Comparison of ENCODE assay signal across 15 mouse cellular contexts in genomic region chr19:34726254-34726962, GRCm38 (mm10). TPM values are rescaled to one million over a fixed set of nuclear protein-coding genes. Genes with fewer than 3 reads are reported as not detected.
DNase-seq lines count a peak whose midpoint lies in the region; ATAC-seq and TF ChIP-seq lines count a peak whose summit lies in the region.
"Had no signal": no experiment of that assay in that cellular context is flagged by ENCODE, and none has a peak within 500 bp of the region (broad histone marks: within the 10 kb centered on the region; RNA-seq: fewer than 3 reads in every experiment).

No protein-coding gene starts in this region.

- TF ChIP-seq POLR2A in kidney, adult 2 months (IDR thresholded peaks at IDR 0.05; ENCODE audit: low read depth, low read length), result no peak
- no peak for TF ChIP-seq POLR2A in bone marrow macrophage, adult 2 months (IDR thresholded peaks at IDR 0.05; ENCODE audit: borderline replicate concordance, low read depth, low read length)

- no peaks in the 10 kb centered on the region for H3K9me3 ChIP-seq in midbrain, embryonic 14.5 days (ENCODE audit: control insufficient read depth, low read length)
- H3K9me3 ChIP-seq: embryonic facial prominence, embryonic 13.5 days had no signal

- ATAC-seq in midbrain, embryonic 14.5 days (ENCODE audit: low FRiP score, low TSS enrichment), result no peak
- ATAC-seq: forebrain, embryonic 14.5 days; Patski had no signal

- H3K36me3 ChIP-seq in kidney, adult 2 months (ENCODE audit: control insufficient read depth, insufficient read depth, low read length), result no peaks in the 10 kb centered on the region
- no peaks in the 10 kb centered on the region for H3K36me3 ChIP-seq in macrophage (ENCODE audit: inconsistent target)
- no peaks in the 10 kb centered on the region for H3K36me3 ChIP-seq in midbrain, embryonic 14.5 days (ENCODE audit: control insufficient read depth, insufficient read depth, low read length)
- H3K36me3 ChIP-seq: embryonic facial prominence, embryonic 13.5 days had no signal

- DNase-seq in kidney, adult 2 months, result peak; percentile 62
- no peak for DNase-seq in kidney, postnatal 10 days
- peak; percentile 58 for DNase-seq in 416B (ENCODE audit: low read depth)
- no peak for DNase-seq in adrenal gland, adult 8-10 months
- no peak for DNase-seq in layer of hippocampus, adult 8-10 months (ENCODE audit: low spot score in 2 of 2)
- DNase-seq in midbrain, embryonic 14.5 days, result no peak
- DNase-seq: adrenal gland, adult 2 months; cerebellum, postnatal 36 days; gastrocnemius, postnatal 10 days had no signal

- H3K27me3 ChIP-seq in kidney, adult 2 months (replicated peaks; ENCODE audit: control insufficient read depth, insufficient read depth, low read length), result no peaks in the 10 kb centered on the region
- H3K27me3 ChIP-seq in midbrain, embryonic 14.5 days (ENCODE audit: control insufficient read depth, insufficient read depth, low read length), result no peaks in the 10 kb centered on the region
- H3K27me3 ChIP-seq: embryonic facial prominence, embryonic 13.5 days; Patski had no signal

- no peak overlapping the region for H3K4me3 ChIP-seq in kidney, adult 2 months (ENCODE audit: insufficient read depth, low read depth, low read length)
- H3K4me3 ChIP-seq in bone marrow macrophage, adult 2 months (ENCODE audit: insufficient read depth, low read length), result no peak overlapping the region
- H3K4me3 ChIP-seq in macrophage (ENCODE audit: inconsistent target), result no peak overlapping the region
- H3K4me3 ChIP-seq in midbrain, embryonic 14.5 days (replicated peaks; ENCODE audit: low read depth, low read length), result no peak overlapping the region
- H3K4me3 ChIP-seq: embryonic facial prominence, embryonic 13.5 days had no signal

- no peak for TF ChIP-seq CTCF in kidney, adult 2 months (conservative IDR thresholded peaks at IDR 0.05; ENCODE audit: insufficient read depth, insufficient read length, low read depth, low read length)
- no peak for TF ChIP-seq CTCF in bone marrow macrophage, adult 2 months (IDR thresholded peaks at IDR 0.05; ENCODE audit: low read depth, low read length)

- peaks cover 35% of the 10 kb centered on the region for H3K4me1 ChIP-seq in kidney, adult 2 months (ENCODE audit: control insufficient read depth, insufficient read depth, low read length)
- peaks cover 53% of the 10 kb centered on the region for H3K4me1 ChIP-seq in bone marrow macrophage, adult 2 months (ENCODE audit: control insufficient read depth, insufficient read depth, low read length)
- no peaks in the 10 kb centered on the region for H3K4me1 ChIP-seq in midbrain, embryonic 14.5 days (ENCODE audit: control insufficient read depth, insufficient read depth, low read length)

- no peaks in the 10 kb centered on the region for H3K79me2 ChIP-seq in macrophage (ENCODE audit: inconsistent target)

- WGBS in kidney, adult 2 months, result 23% methylated on average over 1 of the region's 1 CpGs
- WGBS in macrophage (ENCODE audit: missing documents), result 36% methylated on average over 1 of the region's 1 CpGs
- WGBS in midbrain, embryonic 14.5 days, result 96% methylated on average over 1 of the region's 1 CpGs

- H3K9ac ChIP-seq in midbrain, embryonic 14.5 days (replicated peaks; ENCODE audit: low read length), result no peak overlapping the region
- H3K9ac ChIP-seq: embryonic facial prominence, embryonic 13.5 days had no signal

- H3K4me2 ChIP-seq in midbrain, embryonic 14.5 days (ENCODE audit: low read length), result no peak overlapping the region
- H3K4me2 ChIP-seq: embryonic facial prominence, embryonic 13.5 days; midbrain, embryonic 11.5 days had no signal

- H3K27ac ChIP-seq in kidney, adult 2 months (ENCODE audit: insufficient read depth, low read depth, low read length), result 0 out of 2 replicates have a peak overlapping the region, but pooled peaks have one; percentile 39
- peak overlapping the region; percentile 56 for H3K27ac ChIP-seq in bone marrow macrophage, adult 2 months (ENCODE audit: insufficient read depth, low read depth, low read length)
- H3K27ac ChIP-seq in macrophage, result peak overlapping the region; percentile 65
- H3K27ac ChIP-seq in midbrain, embryonic 14.5 days (replicated peaks; ENCODE audit: low read depth, low read length), result no peak overlapping the region
- H3K27ac ChIP-seq: embryonic facial prominence, embryonic 13.5 days had no signal

RNA-seq across cellular contexts. Expression of gene Slc16a12, which starts 20.7 kb away (rescaled TPM):
- polyA plus RNA-seq in kidney, adult 2 months (2012; rRNA removed), result 59.6 and 61.4 TPM in 2 replicates
- 0.27 TPM in 1 of 2 replicates, not detected in the other for polyA plus RNA-seq in bone marrow macrophage, adult 2 months (2012; ENCODE audit: insufficient read depth, insufficient read length, missing spikeins)
- total RNA-seq in macrophage (2018; cell fraction: chromatin; rRNA removed), result not detected
- total RNA-seq in macrophage (2018; cell fraction: cytosol; rRNA removed), result under 1 TPM in 10 of 26 experiments, not detected in 16; 0.03 to 0.12 (median 0.05) TPM
- total RNA-seq in macrophage (2018; cell fraction: nucleus; rRNA removed), result not detected
- 0.16 to 0.21 TPM in 2 of 3 replicates, not detected in the other for polyA plus RNA-seq in macrophage (2018)
- total RNA-seq in adrenal gland, adult 8-10 months (2022), result 1 to 10 TPM in 2 of 4 experiments, under 1 TPM in 2; 0.32 to 2.4 (median 0.88) TPM
- total RNA-seq in layer of hippocampus, adult 8-10 months (2022), result 1 to 10 TPM; 2.0 to 4.2 (median 2.5) TPM
- 0.51 and 4.1 TPM in 2 replicates for polyA plus RNA-seq in midbrain, embryonic 14.5 days (2014; fragmentation: Nextera tagmentation; extraction: Ambion mirVana)

Comparison
In these comparisons a context has a peak if more than half of its experiments do, and no peak if none do; other contexts are left out.
1. DNase-seq: peak in kidney, adult 2 months (single experiment) and 416B (single experiment); none in kidney, postnatal 10 days (single experiment), adrenal gland, adult 8-10 months (single experiment), layer of hippocampus, adult 8-10 months (0 of 2) and midbrain, embryonic 14.5 days (single experiment).
2. RNA of gene Slc16a12, which starts 20.7 kb away (polyA plus RNA-seq): 59.6 to 61.4 TPM in kidney, adult 2 months; 0.51 to 4.1 TPM in midbrain, embryonic 14.5 days, 0.27 TPM in bone marrow macrophage, adult 2 months and 0.16 to 0.21 TPM in macrophage; every median in the first group is over 10 times any median in the second.